Mouse (Mus musculus) inflammation-experienced regulatory T-cells, adult 16 weeks (primary cell): Measurements from ENCODE around the gene Dhx40. TPM values are rescaled to one million over a fixed set of nuclear protein-coding genes. Genes with fewer than 3 reads are reported as not detected.

Source experiments
- polyA plus RNA-seq: library from polyadenylated mRNA; unstranded; fragments of 100-300 nt; shearing (Covaris generic); gene quantifications from one replicate; pipeline ENCODE4 v1.2.1, GENCODE M21; 2017

Dhx40 gene
- polyA plus RNA-seq = 43.6 TPM

DNA sequence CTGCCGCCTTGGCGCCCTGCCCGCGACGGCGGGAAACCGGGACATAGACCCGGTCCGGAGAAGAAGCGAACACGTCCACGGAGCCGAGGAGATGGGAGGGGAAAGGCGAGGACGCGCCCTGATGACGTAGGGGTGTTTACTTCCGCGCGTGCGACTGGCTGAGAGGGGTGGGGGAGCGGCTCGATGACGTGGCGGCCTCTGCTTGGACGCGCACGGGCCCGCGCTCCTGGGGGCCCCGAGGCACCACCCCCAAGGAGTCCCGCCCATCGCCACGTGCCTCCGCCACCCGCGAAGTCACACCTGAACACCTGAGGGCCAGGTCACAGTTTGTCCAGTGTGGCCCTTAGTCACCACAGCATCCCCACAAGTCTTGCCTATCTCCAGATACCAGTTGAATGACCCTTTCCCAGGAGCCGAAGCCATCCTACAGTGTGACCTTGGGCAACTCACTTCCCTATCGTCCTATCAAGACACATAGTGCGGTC lies at the start of gene Dhx40:
Dhx40 (minus strand) TSS at position 242 of the 485 bp plus-strand sequence.

GRCm38 (mm10) chr11:86757480-86758371 lies 49.8 kb downstream of the Dhx40 start, which contains the start of gene Cltc:
TSS of gene Cltc (minus strand) at chr11:86757565.

Other genes with a start within 250 kb of the Dhx40 start
- 224 TPM for gene Vmp1, start 123.9 kb downstream of the Dhx40 start, polyA plus RNA-seq
- 12.0 TPM for gene Ptrh2, start 123.8 kb downstream of the Dhx40 start, polyA plus RNA-seq
- 204 TPM for gene Cltc, start 50.2 kb downstream of the Dhx40 start, polyA plus RNA-seq
- 3.4 TPM for gene Ypel2, start 186.0 kb upstream of the Dhx40 start, polyA plus RNA-seq